Mouse (Mus musculus): Measurements from ENCODE around the gene Zfp385c. TPM values are rescaled to one million over a fixed set of nuclear protein-coding genes. Genes with fewer than 3 reads are reported as not detected.
A peak's percentile ranks its signal among the peaks of the same experiment; 100 is the strongest.
"Not testable (repeated sequence)": the region's sequence is repeated elsewhere in the genome, so short reads cannot be mapped to it uniquely, and the experiment has no call there.

Zfp385c gene
- total RNA-seq, 4 experiments from 2014 or later: 0.29 to 3.4 (median 0.66) TPM

GRCm38 (mm10) chr11:100625754-100626700 is 66.2 kb downstream of the Zfp385c start:
- no peak for DNase-seq

GRCm38 (mm10) chr11:100623867-100624266 is 68.4 kb downstream of the Zfp385c start:
- no peak for DNase-seq

GRCm38 (mm10) chr11:100622714-100623113 is 69.5 kb downstream of the Zfp385c start:
- peak; percentile 95 for DNase-seq

GRCm38 (mm10) chr11:100619982-100620381 is 72.3 kb downstream of the Zfp385c start, which contains the start of gene Dnajc7:
Gene Dnajc7, minus strand, starts transcription at chr11:100620168.
- DNase-seq: no peak

GRCm38 (mm10) chr11:100619485-100619975 is 72.7 kb downstream of the Zfp385c start:
- DNase-seq: peak; percentile 91

GRCm38 (mm10) chr11:100618761-100619484 is 73.3 kb downstream of the Zfp385c start, which contains the start of gene Nkiras2:
Gene Nkiras2, plus strand, starts transcription at chr11:100619244.
- DNase-seq: peak; percentile 52

- no peak for DNase-seq
Observed at GRCm38 (mm10) chr11:100617480-100617879, 74.8 kb downstream of the Zfp385c start.

GRCm38 (mm10) chr11:100616836-100617235 is 75.4 kb downstream of the Zfp385c start:
- not testable (repeated sequence) for DNase-seq

- DNase-seq: no peak
Observed at GRCm38 (mm10) chr11:100616332-100616731, 75.9 kb downstream of the Zfp385c start.

- DNase-seq: no peak
Observed at GRCm38 (mm10) chr11:100613241-100613640, 79.0 kb downstream of the Zfp385c start.

GRCm38 (mm10) chr11:100611627-100612026 is 80.6 kb downstream of the Zfp385c start:
- no peak for DNase-seq

GRCm38 (mm10) chr11:100609997-100610680 is 82.1 kb downstream of the Zfp385c start:
- DNase-seq: no peak

GRCm38 (mm10) chr11:100609355-100609996 is 82.8 kb downstream of the Zfp385c start:
- no peak for DNase-seq

GRCm38 (mm10) chr11:100608796-100609195 is 83.5 kb downstream of the Zfp385c start:
- DNase-seq: no peak

- DNase-seq: no peak
Observed at GRCm38 (mm10) chr11:100607121-100607520, 85.1 kb downstream of the Zfp385c start.

- no peak for DNase-seq
Observed at GRCm38 (mm10) chr11:100605451-100605850, 86.8 kb downstream of the Zfp385c start.

GRCm38 (mm10) chr11:100604321-100605005 is 87.8 kb downstream of the Zfp385c start:
- no peak for DNase-seq

GRCm38 (mm10) chr11:100603813-100604212 is 88.4 kb downstream of the Zfp385c start:
- no peak for DNase-seq

GRCm38 (mm10) chr11:100603155-100603554 is 89.1 kb downstream of the Zfp385c start:
- DNase-seq: no peak

GRCm38 (mm10) chr11:100601372-100601771 is 90.9 kb downstream of the Zfp385c start:
- no peak for DNase-seq

- no peak for DNase-seq
Observed at GRCm38 (mm10) chr11:100598074-100598473, 94.2 kb downstream of the Zfp385c start.
